Mouse (Mus musculus) testis, adult 2 months (tissue): Measurements from ENCODE around the gene Gm44965. TPM values are rescaled to one million over a fixed set of nuclear protein-coding genes. Genes with fewer than 3 reads are reported as not detected.
A peak's percentile ranks its signal among the peaks of the same experiment; 100 is the strongest.

ENCODE experiments used
- H3K27ac ChIP-seq: fragments of 200-500 bp; 2 replicates; pipeline ENCODE4 v1.5.1; 2012; ENCODE audit warnings: low read depth, low read length; ENCODE audit not compliant: control insufficient read depth, insufficient read depth
- H3K27me3 ChIP-seq: fragments of 200-500 bp; 2 replicates; pipeline ENCODE4 v1.6.1; 2012; ENCODE audit warnings: mild to moderate bottlenecking, low read length, moderate library complexity; ENCODE audit not compliant: control insufficient read depth, insufficient read depth
- H3K36me3 ChIP-seq: fragments of 200-500 bp; 2 replicates; pipeline ENCODE4 v1.6.1; 2012; ENCODE audit warnings: mild to moderate bottlenecking, low read length; ENCODE audit not compliant: control insufficient read depth, insufficient read depth
- H3K4me1 ChIP-seq: fragments of 200-500 bp; 2 replicates; pipeline ENCODE4 v1.6.1; 2012; ENCODE audit warnings: low read length; ENCODE audit not compliant: control insufficient read depth, insufficient read depth
- H3K4me3 ChIP-seq: fragments of 200-500 bp; 2 replicates; pipeline ENCODE4 v1.5.1; 2012; ENCODE audit warnings: low read depth, mild to moderate bottlenecking, low read length, moderate library complexity, mixed read lengths; ENCODE audit not compliant: control insufficient read depth
- CTCF ChIP-seq: fragments of 200-500 bp; IDR thresholded peaks from 2 replicates; pipeline ENCODE4 v1.5.1; 2012; ENCODE audit warnings: low read depth, mild to moderate bottlenecking, inconsistent platforms, low read length, moderate library complexity; ENCODE audit not compliant: control insufficient read depth, insufficient read depth, insufficient replicate concordance
- POLR2A ChIP-seq: fragments of 200-500 bp; IDR thresholded peaks from 2 replicates; pipeline ENCODE4 v1.6.1; 2012; ENCODE audit warnings: low read depth, mild to moderate bottlenecking, inconsistent platforms, low read length, moderate library complexity; ENCODE audit not compliant: control insufficient read depth
- polyA plus RNA-seq: library from polyadenylated mRNA; depleted of rRNA; stranded (reverse); fragments of >200 nt; gene quantifications from 2 replicates; pipeline ENCODE4 v1.2.3, GENCODE M21; 2012

Gm44965 gene
- polyA plus RNA-seq, 1 experiment: not detected

- no peak for TF ChIP-seq CTCF
- TF ChIP-seq POLR2A: no peak
- Histone ChIP-seq H3K27ac (no peak overlapping the region), H3K27me3 (no peaks in the 10 kb centered on the region), H3K4me3 (no peak overlapping the region), H3K36me3 (no peaks in the 10 kb centered on the region), H3K4me1 (peaks cover 9% of the 10 kb centered on the region)
Measured at GRCm38 (mm10) chr6:48628377-48628776, 34.6 kb downstream of the Gm44965 start.

GRCm38 (mm10) chr6:48628808-48629660 lies 35.3 kb downstream of the Gm44965 start:
- no peak overlapping the region for H3K27ac ChIP-seq
- H3K4me3 ChIP-seq: peak overlapping the region; percentile 56
- H3K36me3 ChIP-seq: no peaks in the 10 kb centered on the region
- H3K4me1 ChIP-seq: peaks cover 9% of the 10 kb centered on the region
- H3K27me3 ChIP-seq: no peaks in the 10 kb centered on the region
- TF ChIP-seq CTCF: no peak
- no peak for TF ChIP-seq POLR2A

GRCm38 (mm10) chr6:48629661-48630034 lies 35.9 kb downstream of the Gm44965 start:
- no peaks in the 10 kb centered on the region for H3K27me3 ChIP-seq
- H3K4me3 ChIP-seq: peak overlapping the region; percentile 56
- H3K4me1 ChIP-seq: peaks cover 9% of the 10 kb centered on the region
- H3K27ac ChIP-seq: no peak overlapping the region
- no peaks in the 10 kb centered on the region for H3K36me3 ChIP-seq
- TF ChIP-seq POLR2A: no peak
- TF ChIP-seq CTCF: no peak

- no peak overlapping the region for H3K4me3 ChIP-seq
- no peak overlapping the region for H3K27ac ChIP-seq
- peaks cover 9% of the 10 kb centered on the region for H3K4me1 ChIP-seq
- no peaks in the 10 kb centered on the region for H3K36me3 ChIP-seq
- no peaks in the 10 kb centered on the region for H3K27me3 ChIP-seq
- no peak for TF ChIP-seq CTCF
- no peak for TF ChIP-seq POLR2A
Measured at GRCm38 (mm10) chr6:48630831-48631230, 37.1 kb downstream of the Gm44965 start.

- no peak overlapping the region for H3K4me3 ChIP-seq
- no peaks in the 10 kb centered on the region for H3K27me3 ChIP-seq
- no peak overlapping the region for H3K27ac ChIP-seq
- TF ChIP-seq POLR2A (no peak), CTCF (no peak)
- no peaks in the 10 kb centered on the region; the same call in 1 of the 2 replicates for H3K4me1 ChIP-seq
- H3K36me3 ChIP-seq: no peaks in the 10 kb centered on the region
Measured at GRCm38 (mm10) chr6:48635105-48635504, 41.4 kb downstream of the Gm44965 start.

- no peaks in the 10 kb centered on the region; the same call in 1 of the 2 replicates for H3K4me1 ChIP-seq
- TF ChIP-seq CTCF (no peak), POLR2A (no peak)
- H3K27ac ChIP-seq: no peak overlapping the region
- no peaks in the 10 kb centered on the region for H3K27me3 ChIP-seq
- no peak overlapping the region for H3K4me3 ChIP-seq
- no peaks in the 10 kb centered on the region for H3K36me3 ChIP-seq
Measured at GRCm38 (mm10) chr6:48636515-48636914, 42.8 kb downstream of the Gm44965 start.

GRCm38 (mm10) chr6:48637811-48638500 lies 44.2 kb downstream of the Gm44965 start:
- Histone ChIP-seq H3K27me3 (no peaks in the 10 kb centered on the region), H3K36me3 (no peaks in the 10 kb centered on the region), H3K27ac (no peak overlapping the region), H3K4me1 (no peaks in the 10 kb centered on the region), H3K4me3 (no peak overlapping the region)
- TF ChIP-seq CTCF: no peak
- TF ChIP-seq POLR2A: no peak

- no peak overlapping the region for H3K27ac ChIP-seq
- H3K36me3 ChIP-seq: no peaks in the 10 kb centered on the region
- H3K4me3 ChIP-seq: no peak overlapping the region
- H3K27me3 ChIP-seq: no peaks in the 10 kb centered on the region
- TF ChIP-seq CTCF (no peak), POLR2A (no peak)
- H3K4me1 ChIP-seq: no peaks in the 10 kb centered on the region
Measured at GRCm38 (mm10) chr6:48638553-48638952, 44.8 kb downstream of the Gm44965 start.
